Mouse (Mus musculus): Measurements from ENCODE around the gene Camk2d.

Camk2d gene

DNA sequence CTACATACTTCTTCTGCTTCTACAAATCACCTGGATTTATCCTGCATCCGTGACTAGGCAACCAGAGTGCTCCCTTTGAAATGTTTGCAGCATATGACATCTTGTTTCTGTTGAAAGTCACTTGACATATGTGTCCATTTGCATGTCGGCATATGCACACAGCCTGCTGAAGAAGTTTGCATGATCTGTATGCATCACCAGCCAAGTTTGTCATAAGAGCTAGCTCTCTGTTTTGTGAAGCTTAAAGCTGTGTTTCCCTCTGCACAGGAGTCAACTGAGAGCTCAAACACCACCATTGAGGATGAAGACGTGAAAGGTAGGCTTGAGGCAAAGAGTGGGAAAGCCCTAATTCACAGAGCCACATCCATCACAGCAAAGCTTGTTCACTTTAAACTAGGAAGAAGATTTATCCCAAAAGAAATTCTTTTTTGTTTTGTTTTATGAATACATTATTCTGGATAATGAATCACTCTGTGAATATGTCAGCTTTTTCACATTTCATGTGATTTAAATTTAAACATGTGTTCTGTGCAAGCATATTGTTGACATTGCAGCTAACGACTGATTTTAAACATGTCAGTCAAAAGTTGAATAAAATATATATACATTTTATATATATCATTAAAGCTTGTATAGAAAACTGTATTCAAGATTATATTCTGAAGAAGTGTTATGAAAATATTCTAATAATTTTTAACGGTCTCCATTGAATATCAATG, 214.4 kb downstream of the Camk2d start:
- no peak for DNase-seq (ENCODE audit: low spot score in 2 of 2)

DNA sequence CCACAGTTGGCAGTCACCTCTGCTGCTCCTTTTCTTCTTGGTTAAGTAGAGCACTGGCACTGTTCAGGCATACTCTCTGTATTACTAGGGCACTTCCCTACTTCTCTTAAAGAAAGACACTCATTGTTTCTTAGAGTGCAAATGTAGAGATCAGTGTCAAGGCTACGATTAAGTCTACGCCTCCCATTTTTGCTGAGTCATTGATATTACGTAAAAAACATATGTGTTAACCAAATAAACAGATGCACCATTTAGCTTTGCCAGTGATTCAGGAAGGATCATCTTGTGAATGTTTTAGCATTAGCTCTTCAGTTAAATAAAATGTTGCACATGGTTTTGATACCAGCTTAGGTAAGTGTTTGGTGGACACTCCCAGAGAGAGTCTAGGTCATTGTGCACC, 215.5 kb downstream of the Camk2d start:
- DNase-seq (ENCODE audit: low spot score in 2 of 2): no peak

DNA sequence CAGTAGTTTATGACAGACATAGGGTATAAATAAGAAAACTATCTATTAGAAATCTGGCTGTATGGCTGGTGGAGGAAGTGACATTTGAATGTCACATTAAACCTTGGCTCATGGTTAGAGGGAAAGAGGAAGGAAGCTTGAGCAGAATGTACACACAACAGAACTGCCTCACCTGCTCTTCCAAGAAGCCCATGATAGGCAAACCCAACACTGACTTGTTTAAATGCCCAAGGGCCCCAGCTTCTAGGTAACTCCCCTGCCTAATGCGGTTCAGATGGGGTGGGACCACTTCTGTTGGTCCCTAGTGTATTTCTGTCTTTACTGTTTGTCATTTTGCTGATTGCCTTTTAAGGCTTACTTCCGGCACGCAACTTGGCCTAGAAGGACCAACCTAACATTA, 226.3 kb downstream of the Camk2d start:
- no peak for DNase-seq (ENCODE audit: low spot score in 2 of 2)

DNA sequence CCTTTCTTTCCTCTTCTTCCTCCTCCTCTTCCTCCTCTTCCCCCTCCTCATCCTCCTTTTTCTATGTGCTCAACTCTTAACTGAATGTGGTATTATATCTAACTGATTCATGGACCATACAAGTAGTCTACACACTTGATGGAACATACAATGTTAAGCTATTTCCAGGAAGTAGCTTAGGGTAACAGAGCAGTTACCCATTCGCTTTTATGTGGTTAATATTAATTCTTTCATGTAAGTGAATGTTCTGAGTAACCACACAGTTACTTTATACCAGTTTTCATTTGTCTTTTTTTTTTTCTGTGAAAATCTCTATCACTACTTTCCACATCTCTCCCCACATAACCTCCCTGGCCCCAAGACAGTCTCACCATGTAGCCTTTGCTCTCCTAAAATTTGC, 228.8 kb downstream of the Camk2d start:
- no peak for DNase-seq (ENCODE audit: low spot score in 2 of 2)

DNA sequence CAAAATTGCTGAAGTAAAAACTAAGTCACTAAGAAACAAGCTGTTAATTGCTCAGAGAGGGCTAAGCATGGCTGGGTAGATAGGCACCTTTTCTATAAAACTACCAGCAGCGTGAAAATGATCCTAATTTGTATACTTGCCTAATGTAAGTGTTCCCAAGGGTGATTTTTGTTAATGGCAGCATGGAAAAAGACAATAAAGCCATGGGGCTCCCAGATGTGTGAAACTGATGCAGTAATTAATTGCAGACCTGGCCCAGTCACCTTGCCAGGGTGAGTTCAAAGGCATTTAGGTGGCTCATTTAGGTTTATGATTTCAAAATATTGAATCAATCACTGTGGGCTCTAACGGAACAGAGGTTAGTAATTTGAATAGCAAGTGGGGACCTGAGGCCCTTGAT, 230.1 kb downstream of the Camk2d start:
- DNase-seq (ENCODE audit: low spot score in 2 of 2): no peak

DNA sequence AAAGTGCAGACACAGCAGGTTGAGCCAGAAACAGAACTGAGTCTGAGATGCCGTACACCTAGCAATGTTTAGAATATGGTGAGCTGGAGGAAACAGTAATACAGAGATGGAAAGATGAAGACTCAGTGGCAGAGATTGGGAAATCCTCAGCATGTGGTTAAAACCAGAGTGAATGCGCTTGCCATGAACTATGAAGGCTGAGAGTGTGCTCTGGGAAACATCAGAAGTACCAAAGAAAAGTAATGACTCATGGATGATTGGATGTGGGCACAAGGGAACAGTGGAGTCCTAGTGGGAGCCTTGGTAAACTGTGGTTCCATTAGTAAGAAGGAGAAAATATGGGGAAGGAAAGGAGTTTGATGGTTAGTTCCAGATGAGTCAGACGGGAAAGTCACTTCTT, 231.8 kb downstream of the Camk2d start:
- DNase-seq (ENCODE audit: low spot score in 2 of 2): no peak

DNA sequence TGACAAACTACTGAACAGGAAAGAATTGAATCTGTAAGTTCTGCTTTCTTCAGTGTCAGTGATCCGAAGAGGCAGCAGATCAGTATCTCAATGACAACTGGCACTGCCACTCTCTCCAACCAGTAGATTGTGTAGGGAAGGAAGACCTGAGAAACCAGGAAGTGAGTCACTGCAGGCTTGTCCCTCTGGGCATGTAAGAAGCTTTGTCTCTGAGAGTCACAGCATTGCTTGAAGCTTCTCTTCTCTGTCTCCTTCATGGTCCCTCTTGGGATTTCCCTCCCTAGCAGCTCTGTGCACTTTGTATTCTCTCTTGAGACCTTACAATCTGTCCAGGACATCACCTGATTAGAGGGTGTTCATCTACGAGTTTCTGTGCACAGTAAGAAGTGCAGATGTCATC, 233.7 kb downstream of the Camk2d start:
- DNase-seq (ENCODE audit: low spot score in 2 of 2): no peak

DNA sequence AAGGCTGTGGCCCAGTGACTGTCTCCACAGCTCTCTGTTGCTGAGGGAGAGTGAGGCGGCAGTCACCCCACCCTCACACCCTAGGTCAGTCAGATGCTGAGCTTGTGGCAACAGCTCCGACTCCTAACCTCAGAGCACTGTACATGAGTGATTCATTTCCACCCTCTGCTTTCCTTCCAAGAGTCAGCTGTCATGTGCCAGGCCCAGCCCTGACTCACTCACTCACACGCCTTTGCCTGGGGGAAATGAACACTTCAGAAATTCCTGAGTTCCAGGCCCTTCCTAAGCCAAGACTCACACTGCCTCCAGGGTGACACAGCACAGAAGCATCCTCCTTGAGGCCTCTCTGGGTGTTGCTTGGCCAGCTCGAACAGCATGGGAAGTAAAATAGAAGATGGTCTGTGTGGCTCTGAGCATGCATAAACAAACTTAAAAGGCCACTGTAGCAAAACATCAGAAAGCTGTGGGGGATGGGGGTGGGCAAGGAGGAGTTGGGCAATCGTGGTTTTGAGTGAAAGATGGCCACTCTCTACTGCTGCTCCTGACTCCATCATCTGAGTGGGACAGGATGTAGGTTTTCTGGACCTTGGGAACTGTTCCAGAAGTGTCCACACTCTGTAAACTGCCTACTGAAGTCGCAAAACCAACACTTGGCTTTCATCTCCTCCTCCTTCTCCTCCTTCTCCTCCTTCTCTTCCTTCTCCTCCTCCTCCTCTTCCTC, 235.5 kb downstream of the Camk2d start:
- DNase-seq (ENCODE audit: low spot score in 2 of 2): no peak

DNA sequence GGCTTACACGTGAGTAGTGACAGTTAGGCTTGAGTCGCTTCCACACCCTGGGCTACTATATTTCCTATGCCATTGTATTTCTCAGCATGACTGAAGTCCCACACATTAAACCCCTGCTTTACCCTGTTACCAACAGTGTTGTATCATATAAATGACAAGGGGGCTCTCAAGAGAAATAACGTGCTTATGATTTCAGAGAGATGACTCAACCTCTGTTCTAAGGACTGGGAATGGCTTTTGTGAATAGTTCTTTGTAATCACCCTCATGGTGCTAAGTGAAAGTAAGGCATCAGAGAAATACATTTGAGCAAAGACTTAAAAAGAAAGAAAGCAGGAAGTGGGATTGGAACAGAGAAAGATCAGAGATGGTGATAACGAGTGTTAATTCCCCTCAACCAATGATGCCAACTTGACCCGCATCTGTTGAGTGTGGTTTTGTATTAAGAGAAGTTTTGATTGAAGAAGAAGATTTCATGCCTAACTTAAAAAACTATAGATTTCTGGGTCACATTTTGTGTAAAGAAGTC, 238.6 kb downstream of the Camk2d start:
- no peak for DNase-seq (ENCODE audit: low spot score in 2 of 2)

DNA sequence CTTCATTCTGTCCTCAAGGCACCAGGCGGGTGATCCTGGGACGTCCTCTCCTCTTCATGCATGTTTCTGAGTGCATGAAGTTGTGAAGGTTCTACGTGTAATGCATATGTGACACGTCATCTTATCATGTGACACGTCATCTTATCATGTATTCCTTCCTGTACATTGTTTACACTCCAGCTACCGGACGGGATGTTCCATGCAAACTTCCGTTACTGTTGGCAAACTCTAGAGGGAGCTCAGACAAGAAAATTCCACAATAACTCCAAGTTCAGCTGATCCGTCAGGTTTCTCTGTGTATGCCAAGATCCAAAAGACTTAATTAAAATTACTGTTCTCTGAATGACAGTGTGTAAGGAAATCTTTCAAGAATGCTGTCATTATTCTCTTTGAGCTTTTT, 246.7 kb downstream of the Camk2d start:
- DNase-seq (ENCODE audit: low spot score in 2 of 2): no peak

DNA sequence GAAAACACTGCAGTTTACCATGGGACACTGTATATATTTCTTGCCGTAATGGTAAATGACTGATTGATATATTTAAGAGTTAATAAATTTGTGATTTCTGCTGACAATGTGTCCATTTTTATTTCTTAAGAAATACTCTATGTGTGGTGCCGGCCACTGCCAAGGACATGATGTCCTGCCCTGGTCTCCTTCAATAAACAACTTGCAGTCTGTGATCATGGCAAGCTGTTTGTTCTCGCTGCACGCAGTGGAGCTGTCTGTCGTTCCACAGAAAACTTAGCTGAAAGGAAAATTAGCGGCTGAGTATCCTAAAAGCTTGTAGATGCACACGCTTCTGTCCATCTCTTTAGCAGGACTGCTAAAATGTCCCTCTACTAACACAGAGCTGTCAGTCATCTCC, 248.7 kb downstream of the Camk2d start:
- no peak for DNase-seq (ENCODE audit: low spot score in 2 of 2)

DNA sequence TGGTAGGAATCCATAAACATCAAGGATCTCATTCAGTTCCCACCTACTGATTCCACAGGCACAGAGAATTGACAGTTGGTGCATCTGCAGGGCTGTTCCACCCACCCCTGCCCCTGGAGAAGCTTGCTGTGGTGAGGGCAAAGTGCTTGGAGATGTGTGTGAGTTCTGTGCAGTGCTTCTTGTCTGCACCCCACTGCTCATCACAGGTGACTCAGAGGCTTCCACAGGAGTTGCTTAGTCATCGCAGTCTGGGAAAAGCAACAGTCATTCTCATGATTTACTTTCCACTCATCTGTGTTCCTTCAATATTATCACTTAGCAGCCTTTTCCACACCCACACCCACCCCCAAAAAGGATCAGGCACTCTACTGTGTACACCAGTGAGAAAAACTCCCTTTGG, 252.0 kb downstream of the Camk2d start:
- DNase-seq (ENCODE audit: low spot score in 2 of 2): no peak

DNA sequence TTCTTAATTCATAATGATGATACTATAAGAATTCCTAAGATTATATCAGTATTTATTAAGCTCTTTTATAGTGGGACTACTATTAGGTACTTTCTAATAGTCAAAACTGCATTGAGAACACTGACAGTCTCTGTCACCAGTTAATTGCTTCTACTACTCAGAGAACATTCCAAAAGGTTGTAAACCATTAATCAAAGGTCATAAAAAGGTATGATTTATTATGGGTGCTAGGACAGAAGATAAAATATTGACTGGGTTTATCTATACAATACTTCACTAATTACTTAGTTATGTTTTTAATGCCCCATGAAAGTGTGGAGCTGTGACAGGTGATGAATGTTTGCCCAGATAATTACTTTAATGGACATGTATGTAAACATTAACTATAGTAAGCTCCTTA, 264.3 kb downstream of the Camk2d start:
- DNase-seq (ENCODE audit: low spot score in 2 of 2): no peak

DNA sequence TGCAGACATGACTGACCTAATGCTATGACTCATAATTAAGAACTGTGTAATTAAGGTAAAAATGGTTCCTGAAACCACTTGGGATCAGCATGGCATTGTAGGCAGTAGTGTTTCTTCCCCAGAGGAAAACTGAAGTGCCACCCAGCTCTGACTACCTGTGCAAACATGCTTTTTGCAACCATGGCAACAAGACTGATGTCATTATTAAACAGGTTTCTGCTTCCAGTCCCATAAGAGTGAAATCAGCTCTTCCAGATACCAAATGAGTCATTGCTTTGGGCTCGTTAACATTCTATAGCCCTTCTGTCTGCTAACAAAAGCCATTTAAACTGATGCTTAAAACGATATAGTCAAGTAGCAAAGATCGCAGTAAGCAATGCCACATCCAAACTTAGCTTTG, 273.5 kb downstream of the Camk2d start:
- DNase-seq (ENCODE audit: low spot score in 2 of 2): no peak

DNA sequence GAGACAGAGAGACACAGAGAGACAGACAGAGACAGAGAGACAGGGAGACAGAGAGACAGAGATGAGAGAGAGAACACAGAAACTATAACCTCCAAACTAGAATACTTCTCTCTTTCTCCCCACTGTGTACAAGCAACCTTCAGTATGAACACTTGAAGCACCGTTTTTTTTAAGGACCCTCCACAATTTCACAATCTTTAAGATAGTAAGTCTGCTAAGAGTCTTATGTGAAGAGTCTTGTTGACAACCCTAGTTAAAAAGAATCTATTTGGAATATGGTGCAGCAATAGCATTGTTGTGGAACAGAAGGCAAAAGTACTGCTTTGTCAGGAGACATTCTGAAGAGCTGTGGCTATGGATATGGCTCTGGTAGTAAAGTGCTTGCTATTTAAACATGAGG, 274.6 kb downstream of the Camk2d start:
- DNase-seq (ENCODE audit: low spot score in 2 of 2): no peak

DNA sequence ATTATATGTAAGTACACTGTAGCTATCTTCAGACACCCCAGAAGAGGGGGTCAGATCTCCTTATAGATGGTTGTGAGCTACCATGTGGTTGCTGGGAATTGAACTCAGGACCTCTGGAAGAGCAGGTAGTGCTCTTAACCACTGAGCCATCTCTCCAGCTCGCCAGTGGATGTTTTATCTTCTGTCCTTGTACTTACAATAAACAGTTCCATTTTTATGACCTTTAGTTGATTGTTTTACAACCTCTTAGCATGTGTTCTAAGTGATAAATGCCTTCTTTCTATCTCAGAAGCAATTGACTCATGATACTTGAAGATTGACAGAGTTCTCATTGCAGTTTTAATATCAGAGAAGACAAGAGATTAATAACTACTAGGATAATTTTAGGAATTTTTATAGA, 282.1 kb downstream of the Camk2d start:
- no peak for DNase-seq (ENCODE audit: low spot score in 2 of 2)

DNA sequence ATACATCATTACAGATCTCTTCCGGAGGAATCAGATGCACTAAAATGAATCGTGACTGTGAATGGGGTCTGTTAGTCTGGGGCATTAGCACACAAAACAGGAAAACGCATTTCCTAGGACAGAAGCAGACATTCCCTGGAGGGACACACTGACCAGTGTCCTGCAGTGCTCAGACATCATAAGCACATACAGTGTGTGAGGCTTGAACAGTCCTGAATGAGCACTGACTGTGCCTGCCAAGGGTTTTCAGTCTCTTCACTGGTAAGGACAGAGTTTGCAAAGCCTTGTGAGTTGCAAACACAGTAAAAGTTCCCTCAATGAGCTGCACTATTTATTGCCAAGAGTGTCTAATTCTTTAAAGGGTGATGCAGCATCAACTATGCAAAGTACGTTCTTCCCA, 290.0 kb downstream of the Camk2d start:
- DNase-seq (ENCODE audit: low spot score in 2 of 2): no peak

DNA sequence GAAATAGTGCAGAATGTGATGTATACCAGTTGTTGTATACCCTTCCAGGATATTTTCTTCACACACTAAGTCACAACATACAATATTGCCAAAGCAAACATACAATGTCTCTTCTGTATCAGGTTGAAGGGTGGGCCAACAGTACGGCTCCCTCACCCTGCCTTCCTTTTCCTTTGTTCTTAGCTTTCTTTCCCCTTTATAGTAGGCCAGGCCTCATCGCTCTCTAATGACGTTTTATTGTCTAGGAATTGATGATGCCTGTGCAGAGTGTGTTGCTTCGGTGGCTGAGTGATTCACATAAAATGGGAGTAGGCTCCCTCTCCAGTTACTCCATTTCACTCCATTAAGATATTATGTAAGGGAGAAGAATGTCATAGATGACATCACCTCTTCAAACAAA, 290.5 kb downstream of the Camk2d start:
- no peak for DNase-seq (ENCODE audit: low spot score in 2 of 2)

Data from frontal cortex, postnatal 14 days (tissue).